Mouse (Mus musculus) cerebellum, adult (tissue): ENCODE measurements around the gene Gm21721.
"Not testable (repeated sequence)": the region's sequence is repeated elsewhere in the genome, so short reads cannot be mapped to it uniquely, and the experiment has no call there.

Experiments used
- ATAC-seq: cut with Nextera tagmentation; 2 replicates; pipeline ENCODE4 v1.9.2; 2017; ENCODE audit warnings: mild to moderate bottlenecking, moderate library complexity, mixed read lengths; ENCODE audit not compliant: insufficient number of reproducible peaks, low FRiP score, low TSS enrichment

The Gm21721 gene

DNA sequence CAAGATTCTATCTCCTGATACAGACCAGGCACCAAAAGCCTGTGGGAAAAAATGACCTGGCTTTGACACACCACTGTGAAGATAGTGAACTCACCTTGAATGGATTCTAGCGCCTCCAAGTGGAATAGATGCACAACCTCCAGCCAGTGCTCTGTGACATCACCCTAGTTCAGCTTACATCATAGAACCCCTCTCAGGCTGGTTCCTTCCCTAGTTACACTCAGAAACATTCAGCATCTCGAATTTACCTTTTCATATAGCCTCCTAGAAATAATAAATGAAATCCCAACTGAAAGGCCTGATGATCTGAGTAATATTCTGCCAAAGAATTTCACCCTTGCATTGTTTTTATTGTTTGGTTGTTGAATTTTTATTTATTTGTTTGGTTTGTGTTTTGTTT lies at the start of gene Gm21721:
Gene Gm21721, minus strand, starts transcription at position 101 of the 400 bp plus-strand sequence.
- not testable (repeated sequence) for ATAC-seq
